Mouse (Mus musculus): ENCODE data around the gene Cdc14b. TPM values are rescaled to one million over a fixed set of nuclear protein-coding genes. Genes with fewer than 3 reads are reported as not detected.

Cdc14b gene
- total RNA-seq, 2 experiments from 2014 or later: 5.9 to 7.5 TPM

GRCm38 (mm10) chr13:64237000-64237680 is 38.0 kb downstream of the Cdc14b start:
- DNase-seq (ENCODE audit: low spot score): peak; percentile 15

- no peak for DNase-seq (ENCODE audit: low spot score)
These were observed 39.3 kb downstream of the Cdc14b start for GRCm38 (mm10) chr13:64235777-64236176.

- DNase-seq (ENCODE audit: low spot score): no peak
These were observed 39.9 kb downstream of the Cdc14b start for GRCm38 (mm10) chr13:64235062-64235715.

- no peak for DNase-seq (ENCODE audit: low spot score)
These were observed 42.0 kb downstream of the Cdc14b start for GRCm38 (mm10) chr13:64233139-64233538.

GRCm38 (mm10) chr13:64226725-64227124 is 48.4 kb downstream of the Cdc14b start:
- DNase-seq (ENCODE audit: low spot score): no peak

- DNase-seq (ENCODE audit: low spot score): no peak
These were observed 49.4 kb downstream of the Cdc14b start for GRCm38 (mm10) chr13:64225738-64226137.

GRCm38 (mm10) chr13:64214891-64215290 is 60.2 kb downstream of the Cdc14b start:
- DNase-seq (ENCODE audit: low spot score): no peak

- no peak for DNase-seq (ENCODE audit: low spot score)
These were observed 63.0 kb downstream of the Cdc14b start for GRCm38 (mm10) chr13:64211995-64212603.

- no peak for DNase-seq (ENCODE audit: low spot score)
These were observed 66.9 kb downstream of the Cdc14b start for GRCm38 (mm10) chr13:64208146-64208545.

GRCm38 (mm10) chr13:64205186-64205585 is 69.9 kb downstream of the Cdc14b start:
- no peak for DNase-seq (ENCODE audit: low spot score)

- no peak for DNase-seq (ENCODE audit: low spot score)
These were observed 70.4 kb downstream of the Cdc14b start for GRCm38 (mm10) chr13:64204726-64205125.

GRCm38 (mm10) chr13:64200911-64201310 is 74.2 kb downstream of the Cdc14b start:
- no peak for DNase-seq (ENCODE audit: low spot score)

- DNase-seq (ENCODE audit: low spot score): no peak
These were observed 76.8 kb downstream of the Cdc14b start for GRCm38 (mm10) chr13:64198310-64198709.

GRCm38 (mm10) chr13:64197899-64198298 is 77.2 kb downstream of the Cdc14b start:
- DNase-seq (ENCODE audit: low spot score): no peak

GRCm38 (mm10) chr13:64187065-64187464 is 88.0 kb downstream of the Cdc14b start:
- no peak for DNase-seq (ENCODE audit: low spot score)

GRCm38 (mm10) chr13:64186516-64186915 is 88.6 kb downstream of the Cdc14b start:
- no peak for DNase-seq (ENCODE audit: low spot score)

- no peak for DNase-seq (ENCODE audit: low spot score)
These were observed 89.5 kb downstream of the Cdc14b start for GRCm38 (mm10) chr13:64185586-64185985.

GRCm38 (mm10) chr13:64185176-64185575 is 89.9 kb downstream of the Cdc14b start:
- no peak for DNase-seq (ENCODE audit: low spot score)

- DNase-seq (ENCODE audit: low spot score): peak; percentile 9
These were observed 90.7 kb downstream of the Cdc14b start for GRCm38 (mm10) chr13:64184361-64184760.

- DNase-seq (ENCODE audit: low spot score): no peak
These were observed 91.5 kb downstream of the Cdc14b start for GRCm38 (mm10) chr13:64183583-64183982.

GRCm38 (mm10) chr13:64182091-64182490 is 93.0 kb downstream of the Cdc14b start:
- DNase-seq (ENCODE audit: low spot score): no peak

GRCm38 (mm10) chr13:64180888-64181287 is 94.2 kb downstream of the Cdc14b start:
- peak; percentile 64 for DNase-seq (ENCODE audit: low spot score)

GRCm38 (mm10) chr13:64180300-64180699 is 94.8 kb downstream of the Cdc14b start:
- DNase-seq (ENCODE audit: low spot score): no peak
